Mouse (Mus musculus) hematopoietic stem cell, adult 5-6 weeks (primary cell): ENCODE results near the gene Kir3dl2. TPM values are rescaled to one million over a fixed set of nuclear protein-coding genes. Genes with fewer than 3 reads are reported as not detected.
"Not testable (repeated sequence)": the region's sequence is repeated elsewhere in the genome, so short reads cannot be mapped to it uniquely, and the experiment has no call there.

Source experiments
- ATAC-seq, 2 experiments: fragments of 125-278 bp in 1 of 2; replicated peaks in 1 of 2; 2 replicates each; pipeline ENCODE4 v1.8.0; 2016 to 2017; ENCODE audit warnings: inconsistent platforms in 2 of 2, mild to moderate bottlenecking in 2 of 2, moderate number of reproducible peaks in 2 of 2, low read depth in 1 of 2, moderate TSS enrichment in 1 of 2; ENCODE audit not compliant: low FRiP score in 2 of 2, poor library complexity in 2 of 2, severe bottlenecking in 2 of 2, insufficient read depth in 1 of 2, low TSS enrichment in 1 of 2
- total RNA-seq: library from RNA; stranded (forward); fragments of 172-1452, 232-1000 nt; gene quantifications from 2 replicates; pipeline ENCODE4 v1.2.3, GENCODE M21; 2017

Gene Kir3dl2
- not detected in 2 replicates for total RNA-seq

DNA sequence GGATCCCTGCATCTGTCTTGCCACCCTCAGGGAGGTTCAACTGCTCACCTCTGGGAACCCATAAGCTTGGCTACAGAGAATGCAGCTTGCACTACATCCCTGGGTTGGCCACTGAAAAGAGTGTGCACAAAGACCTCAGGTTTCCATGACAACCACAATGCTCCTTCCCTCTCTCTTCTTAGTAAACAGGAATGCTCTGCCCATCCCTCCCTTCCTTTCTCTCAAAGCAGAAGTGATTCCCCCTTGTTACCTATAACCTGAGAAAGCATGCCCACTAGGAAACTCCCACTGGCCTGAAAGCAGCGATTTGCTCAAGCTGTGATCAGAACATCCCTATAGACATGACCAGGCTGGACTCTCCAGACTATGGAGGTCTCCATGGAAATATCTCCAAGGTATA lies at the start of gene Kir3dl2:
Gene Kir3dl2, minus strand, starts transcription at position 101 of the 400 bp plus-strand sequence.
- ATAC-seq = not testable (repeated sequence)

DNA sequence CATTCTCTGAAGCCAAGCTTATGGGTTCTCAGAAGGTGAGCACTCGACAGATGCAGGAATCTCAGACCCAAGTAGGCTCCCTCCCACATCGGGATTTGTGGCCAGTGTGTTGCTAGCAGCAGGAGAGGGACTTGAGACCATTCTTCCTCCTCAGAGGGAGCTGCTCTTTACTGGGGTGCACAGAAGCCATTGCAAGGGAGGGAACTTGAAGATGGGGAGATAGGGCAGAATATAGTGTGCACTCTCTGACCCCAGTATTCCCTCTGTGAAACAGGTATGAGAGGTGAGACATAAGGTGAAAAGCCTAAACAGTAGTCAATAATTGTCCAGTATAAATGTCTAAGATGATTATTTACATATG lies 47.0 kb upstream of the Kir3dl2 start:
- ATAC-seq = no peak

DNA sequence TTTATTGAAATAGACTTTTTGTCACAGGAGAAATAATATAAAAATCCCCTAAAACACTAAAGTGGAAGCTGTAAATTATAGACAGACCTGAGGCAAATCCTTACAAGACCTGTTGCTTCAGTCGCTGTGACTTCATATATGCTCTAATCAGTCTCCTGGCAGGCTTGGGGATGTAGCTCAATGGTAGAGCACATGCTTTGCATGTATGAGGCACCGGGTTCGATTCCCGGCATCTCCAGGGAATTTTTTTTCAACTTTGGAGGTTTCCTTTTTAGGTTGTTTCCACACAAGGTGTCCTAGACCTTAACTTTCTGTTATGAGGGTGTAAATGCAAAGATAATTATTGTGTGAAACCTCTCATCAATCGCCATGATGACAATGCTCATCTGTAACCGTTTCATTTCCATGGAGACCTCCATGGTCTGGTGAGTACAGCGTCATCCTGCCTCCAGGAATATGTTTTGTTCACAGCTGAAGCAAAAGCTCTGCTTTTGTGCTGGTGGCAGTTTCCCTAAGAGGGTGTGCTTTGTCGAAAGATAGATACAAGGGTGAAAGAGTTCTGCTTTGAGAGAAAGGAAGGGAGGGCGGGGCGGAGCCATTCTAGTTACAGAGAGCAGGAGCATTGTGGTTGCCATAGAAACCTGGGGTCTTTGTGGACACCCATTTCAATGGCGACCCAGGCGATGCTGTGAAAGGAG lies 46.5 kb upstream of the Kir3dl2 start, which contains the start of gene Tceal3:
Gene Tceal3, plus strand, starts transcription at position 644 of the 698 bp plus-strand sequence.
- ATAC-seq = no peak

DNA sequence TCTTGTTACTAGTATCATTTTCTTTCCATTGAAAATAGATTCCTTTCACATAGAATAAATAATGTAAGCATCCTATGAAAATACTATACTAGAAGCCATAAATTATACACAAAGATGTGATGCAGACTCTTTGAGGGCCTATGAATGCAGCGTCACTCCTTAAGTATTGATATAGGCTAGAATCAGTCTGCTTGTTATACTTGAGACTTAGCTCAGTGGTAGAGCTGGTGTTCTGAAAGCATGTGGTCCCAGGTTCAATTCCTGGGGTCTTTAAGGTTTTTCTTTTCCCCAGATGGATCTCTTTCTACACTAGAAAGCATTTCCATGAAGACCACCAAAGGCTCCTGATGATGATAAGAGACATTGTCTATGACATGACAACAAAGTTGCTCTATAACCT lies 40.8 kb upstream of the Kir3dl2 start:
- ATAC-seq = no peak

DNA sequence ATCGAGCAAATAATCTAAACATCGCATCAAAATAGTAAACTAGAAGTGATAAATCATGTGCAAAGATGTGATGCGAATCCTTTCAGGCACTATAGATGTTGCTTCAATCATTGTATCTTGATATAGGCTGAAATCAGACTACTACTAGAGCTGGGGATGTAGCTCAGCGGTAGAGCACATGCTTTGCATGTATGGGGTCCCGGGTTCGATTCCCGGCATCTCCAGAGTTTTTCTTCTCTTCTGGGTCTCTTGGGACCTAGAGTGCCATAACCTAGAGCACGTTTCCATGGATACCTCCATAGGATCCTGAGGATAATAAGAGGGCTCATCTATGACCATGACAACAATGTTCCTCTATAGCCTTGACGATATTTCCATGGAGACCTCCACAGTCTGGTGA lies 25.2 kb upstream of the Kir3dl2 start:
- ATAC-seq = not testable (repeated sequence)

DNA sequence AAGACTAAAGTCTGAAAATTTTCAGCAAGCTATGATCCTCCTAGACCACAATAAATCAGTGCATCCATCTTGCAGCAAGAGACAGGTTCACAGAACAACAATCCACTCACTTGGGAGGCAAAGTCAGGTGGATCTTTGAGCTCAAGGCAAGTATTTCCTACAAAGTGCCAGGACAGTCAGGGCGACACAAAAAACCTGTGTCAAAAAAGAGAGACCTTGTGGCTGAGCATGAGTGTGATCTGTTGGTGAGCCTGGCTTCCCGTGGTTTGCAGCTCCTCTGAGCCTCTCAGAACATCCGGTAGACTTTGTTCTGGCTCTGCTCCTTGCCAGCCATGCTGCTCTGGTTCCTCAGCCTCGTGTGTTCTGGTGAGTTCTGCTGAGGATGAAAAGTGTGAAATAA lies 26.2 kb downstream of the Kir3dl2 start, which contains the start of gene Kir3dl1:
Gene Kir3dl1, plus strand, starts transcription at position 301 of the 400 bp plus-strand sequence.
- not testable (repeated sequence) for ATAC-seq

Other genes with a start within 250 kb of the Kir3dl2 start
- not detected in 2 replicates for gene Kir3dl1, start 26.1 kb downstream of the Kir3dl2 start, total RNA-seq
- gene Tceal3, start 46.8 kb upstream of the Kir3dl2 start, total RNA-seq = 2.1 and 8.0 TPM in 2 replicates
- gene Tceal1, start 163.9 kb upstream of the Kir3dl2 start, total RNA-seq = 4.5 and 5.4 TPM in 2 replicates
- gene Morf4l2, start 199.6 kb upstream of the Kir3dl2 start, total RNA-seq = 464 and 594 TPM in 2 replicates
- gene Glra4, start 236.1 kb upstream of the Kir3dl2 start, total RNA-seq = not detected in 2 replicates